Mouse (Mus musculus) MEL (cell line): ENCODE data around the gene Atf7. TPM values are rescaled to one million over a fixed set of nuclear protein-coding genes. Genes with fewer than 3 reads are reported as not detected.

Experiments used
- DNase-seq: peaks from one replicate; pipeline ENCODE4 v3.0.0; 2011; ENCODE audit warnings: low read depth, low spot score
- H3K27ac ChIP-seq: 2 replicates; pipeline ENCODE4 v1.5.1; 2012; ENCODE audit warnings: low read depth, mild to moderate bottlenecking, control low read depth, low read length, moderate library complexity; ENCODE audit not compliant: control insufficient read depth
- H3K27me3 ChIP-seq, 2 experiments: fragments of 150-350 bp in 1 of 2; sonication (generic) in 1 of 2; 2 replicates each; pipeline ENCODE4 v1.6.1; 2012; ENCODE audit warnings: low read length in 2 of 2, mild to moderate bottlenecking in 2 of 2, improper control_type of control experiment in 1 of 2, moderate library complexity in 1 of 2; ENCODE audit not compliant: insufficient read depth in 2 of 2, control insufficient read depth in 1 of 2
- H3K36me3 ChIP-seq, 2 experiments: 2 replicates each; pipeline ENCODE4 v1.6.1; 2012 to 2014; ENCODE audit warnings: low read length in 2 of 2, improper control_type of control experiment in 1 of 2, inconsistent platforms in 1 of 2, mild to moderate bottlenecking in 1 of 2; ENCODE audit not compliant: insufficient read depth in 2 of 2, control insufficient read depth in 1 of 2
- H3K4me1 ChIP-seq, 2 experiments: fragments of 150-350 bp in 1 of 2; sonication (generic) in 1 of 2; 2 replicates each; pipeline ENCODE4 v1.6.1; 2012; ENCODE audit warnings: low read length in 2 of 2, improper control_type of control experiment in 1 of 2, mild to moderate bottlenecking in 1 of 2; ENCODE audit not compliant: insufficient read depth in 2 of 2, control insufficient read depth in 1 of 2
- H3K4me3 ChIP-seq, 2 experiments: fragments of 150-350 bp in 1 of 2; sonication (generic) in 1 of 2; 2 replicates each; pipeline ENCODE4 v1.5.1; 2012; ENCODE audit warnings: low read depth in 2 of 2, low read length in 2 of 2, mild to moderate bottlenecking in 2 of 2, moderate library complexity in 2 of 2, control low read depth in 1 of 2, improper control_type of control experiment in 1 of 2; ENCODE audit not compliant: control insufficient read depth in 1 of 2, insufficient read depth in 1 of 2
- H3K79me2 ChIP-seq: 2 replicates; pipeline ENCODE4 v1.6.1; 2012; ENCODE audit warnings: mild to moderate bottlenecking, low read length, moderate library complexity; ENCODE audit not compliant: control insufficient read depth, poor library complexity, insufficient read depth
- H3K9ac ChIP-seq: 2 replicates; pipeline ENCODE4 v1.6.1; 2012; ENCODE audit warnings: low read depth, mild to moderate bottlenecking, control low read depth, low read length, moderate library complexity; ENCODE audit not compliant: control insufficient read depth, poor library complexity, severe bottlenecking
- H3K9me3 ChIP-seq: fragments of 150-350 bp; sonication (generic); replicated peaks from 2 replicates; pipeline ENCODE4 v1.6.1; 2012; ENCODE audit warnings: mild to moderate bottlenecking, low read length, improper control_type of control experiment, moderate library complexity; ENCODE audit not compliant: insufficient read depth
- BHLHE40 ChIP-seq: IDR thresholded peaks from 2 replicates; pipeline ENCODE4 v1.6.1; 2012; ENCODE audit warnings: low read depth, mild to moderate bottlenecking, inconsistent platforms, low read length, improper control_type of control experiment, borderline replicate concordance
- CTCF ChIP-seq, 3 experiments: IDR thresholded peaks in 2 of 3; conservative IDR thresholded peaks in 1 of 3; 2 replicates each; pipeline ENCODE4 v1.5.1; 2011 to 2012; ENCODE audit warnings: low read length in 3 of 3, low read depth in 2 of 3, mild to moderate bottlenecking in 2 of 3, improper control_type of control experiment in 1 of 3, inconsistent platforms in 1 of 3, mixed read lengths in 1 of 3, moderate library complexity in 1 of 3; ENCODE audit not compliant: control insufficient read depth in 1 of 3, insufficient read depth in 1 of 3, poor library complexity in 1 of 3, severe bottlenecking in 1 of 3
- E2F4 ChIP-seq: IDR thresholded peaks from 2 replicates; pipeline ENCODE4 v1.6.1; 2011; ENCODE audit warnings: low read depth, low read length, improper control_type of control experiment, borderline replicate concordance
- EP300 ChIP-seq, 2 experiments: IDR thresholded peaks; 2 replicates each; pipeline ENCODE4 v1.6.1; 2011; ENCODE audit warnings: improper control_type of control experiment in 2 of 2, low read length in 2 of 2, low read depth in 1 of 2, mild to moderate bottlenecking in 1 of 2
- ETS1 ChIP-seq: IDR thresholded peaks from 2 replicates; pipeline ENCODE4 v1.6.1; 2012; ENCODE audit warnings: low read depth, mild to moderate bottlenecking, inconsistent platforms, low read length, improper control_type of control experiment, moderate library complexity
- HCFC1 ChIP-seq: IDR thresholded peaks from 2 replicates; pipeline ENCODE4 v1.6.1; 2012; ENCODE audit warnings: low read depth, mild to moderate bottlenecking, inconsistent platforms, low read length, improper control_type of control experiment, moderate library complexity
- MAFK ChIP-seq: IDR thresholded peaks from 2 replicates; pipeline ENCODE4 v1.6.1; 2011; ENCODE audit warnings: low read depth, mild to moderate bottlenecking, low read length, improper control_type of control experiment, borderline replicate concordance
- MAX ChIP-seq: IDR thresholded peaks from 2 replicates; pipeline ENCODE4 v1.6.1; 2011; ENCODE audit warnings: low read length, improper control_type of control experiment
- MAZ ChIP-seq: IDR thresholded peaks from 2 replicates; pipeline ENCODE4 v1.6.1; 2012; ENCODE audit warnings: low read depth, mild to moderate bottlenecking, inconsistent platforms, low read length, improper control_type of control experiment
- MEF2A ChIP-seq: IDR thresholded peaks from 2 replicates; pipeline ENCODE4 v1.6.1; 2014; ENCODE audit warnings: low read depth, mild to moderate bottlenecking, inconsistent platforms, low read length, improper control_type of control experiment; ENCODE audit not compliant: poor library complexity, insufficient replicate concordance, severe bottlenecking; ENCODE audit errors: extremely low read depth
- MXI1 ChIP-seq: IDR thresholded peaks from 2 replicates; pipeline ENCODE4 v1.6.1; 2011; ENCODE audit warnings: mild to moderate bottlenecking, low read depth, low read length, improper control_type of control experiment
- MYB ChIP-seq: IDR thresholded peaks from 2 replicates; pipeline ENCODE4 v1.6.1; 2011; ENCODE audit warnings: mild to moderate bottlenecking, low read depth, low read length, improper control_type of control experiment
- NELFE ChIP-seq: IDR thresholded peaks from 2 replicates; pipeline ENCODE4 v1.6.1; 2011; ENCODE audit warnings: low read depth, low read length, improper control_type of control experiment
- NRF1 ChIP-seq: IDR thresholded peaks from 2 replicates; pipeline ENCODE4 v1.6.1; 2014; ENCODE audit warnings: low read depth, mild to moderate bottlenecking, inconsistent platforms, low read length, improper control_type of control experiment, moderate library complexity; ENCODE audit not compliant: poor library complexity, insufficient read depth, severe bottlenecking
- POLR2A ChIP-seq, 2 experiments: IDR thresholded peaks; 2 replicates each; pipeline ENCODE4 v1.6.1; 2011 to 2012; ENCODE audit warnings: low read length in 2 of 2, mild to moderate bottlenecking in 2 of 2, control low read depth in 1 of 2, improper control_type of control experiment in 1 of 2, low read depth in 1 of 2, moderate library complexity in 1 of 2; ENCODE audit not compliant: control insufficient read depth in 1 of 2, insufficient read depth in 1 of 2, poor library complexity in 1 of 2
- POLR2AphosphoS2 ChIP-seq: IDR thresholded peaks from 2 replicates; pipeline ENCODE4 v1.6.1; 2011; ENCODE audit warnings: low read length, improper control_type of control experiment
- RCOR1 ChIP-seq: IDR thresholded peaks from 2 replicates; pipeline ENCODE4 v1.6.1; 2012; ENCODE audit warnings: low read depth, mild to moderate bottlenecking, inconsistent platforms, low read length, improper control_type of control experiment
- SIN3A ChIP-seq: IDR thresholded peaks from 2 replicates; pipeline ENCODE4 v1.6.1; 2012; ENCODE audit warnings: low read length, improper control_type of control experiment, inconsistent platforms
- SMC3 ChIP-seq: IDR thresholded peaks from 2 replicates; pipeline ENCODE4 v1.6.1; 2011; ENCODE audit warnings: low read depth, low read length, improper control_type of control experiment
- TBP ChIP-seq: IDR thresholded peaks from 2 replicates; pipeline ENCODE4 v1.8.0; 2011; ENCODE audit warnings: low read depth, low read length, improper control_type of control experiment
- USF1 ChIP-seq: IDR thresholded peaks from 2 replicates; pipeline ENCODE4 v1.6.1; 2014; ENCODE audit warnings: low read depth, mild to moderate bottlenecking, inconsistent platforms, low read length, improper control_type of control experiment, moderate library complexity
- USF2 ChIP-seq, 2 experiments: IDR thresholded peaks; 2 replicates each; pipeline ENCODE4 v1.6.1; 2011 to 2012; ENCODE audit warnings: improper control_type of control experiment in 2 of 2, low read length in 2 of 2, borderline replicate concordance in 1 of 2, inconsistent platforms in 1 of 2, low read depth in 1 of 2, mild to moderate bottlenecking in 1 of 2; ENCODE audit not compliant: insufficient read depth in 1 of 2
- ZKSCAN1 ChIP-seq: IDR thresholded peaks from 2 replicates; pipeline ENCODE4 v1.6.1; 2012; ENCODE audit warnings: low read depth, mild to moderate bottlenecking, inconsistent platforms, low read length, improper control_type of control experiment, moderate library complexity
- ZMIZ1 ChIP-seq: IDR thresholded peaks from 2 replicates; pipeline ENCODE4 v1.6.1; 2012; ENCODE audit warnings: low read depth, mild to moderate bottlenecking, inconsistent platforms, low read length, improper control_type of control experiment, moderate library complexity
- ZNF384 ChIP-seq: IDR thresholded peaks from 2 replicates; pipeline ENCODE4 v1.6.1; 2012; ENCODE audit warnings: low read depth, mild to moderate bottlenecking, inconsistent platforms, low read length, improper control_type of control experiment
- polyA plus RNA-seq, 2 experiments: library from polyadenylated mRNA; stranded (reverse) in 1 of 2; unstranded in 1 of 2; fragments of >175 nt in 1 of 2; fragments of >200 nt in 1 of 2; gene quantifications; 2 replicates each; pipeline versions ENCODE4 v1.2.1 to v1.2.4; 2012; ENCODE audit warnings: low replicate concordance in 2 of 2, low read depth in 1 of 2; ENCODE audit not compliant: insufficient read length in 2 of 2, insufficient read depth in 1 of 2, missing spikeins in 1 of 2
- total RNA-seq: library from RNA; depleted of rRNA; stranded (reverse); fragments of 300-350 nt; gene quantifications from 2 replicates; pipeline ENCODE4 v1.2.3, GENCODE M21; 2012

Atf7 gene
- total and polyA plus RNA-seq, 3 experiments, result 12.8 to 49.6 TPM; not detected in 1

DNA sequence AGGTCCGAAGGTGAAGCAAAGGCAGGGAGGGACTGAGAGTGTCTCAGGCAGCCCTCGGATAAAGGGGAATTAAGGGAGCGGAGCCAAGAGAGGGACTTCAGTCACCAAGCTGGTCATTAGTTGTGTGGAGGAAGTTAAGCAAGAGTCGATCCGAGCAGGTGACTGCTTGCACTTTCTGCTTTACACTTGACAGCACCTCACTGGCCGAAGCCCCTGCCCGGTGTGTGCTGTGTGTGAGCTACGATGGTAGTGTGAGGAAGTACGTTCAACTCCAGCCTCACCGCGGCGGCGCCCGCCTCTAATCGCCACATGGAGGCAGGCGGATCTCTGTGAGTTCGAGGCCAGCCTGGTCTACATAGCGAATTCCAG is 407 bp upstream of the Atf7 start (continued):
- TF ChIP-seq MEF2A (no peak), MAX (peak; percentile 75), HCFC1 (no peak), ZKSCAN1 (no peak), CTCF (IDR thresholded peaks at IDR 0.05 in 2 of 3, conservative IDR thresholded peaks at IDR 0.05 in 1 of 3; ENCODE audit: control insufficient read depth in 1 of 3, insufficient read depth in 1 of 3, low read depth in 2 of 3, low read length in 3 of 3, poor library complexity in 1 of 3, severe bottlenecking in 1 of 3) (no peak), SMC3 (no peak), POLR2AphosphoS2 (peak; percentile 74), NRF1 (no peak; the same call in 1 of the 2 replicates), SIN3A (no peak; the same call in none of the 2 replicates), POLR2A (IDR thresholded peaks at IDR 0.05; ENCODE audit: control insufficient read depth in 1 of 2, insufficient read depth in 1 of 2, low read depth in 1 of 2, low read length in 2 of 2, poor library complexity in 1 of 2) (peak in 1 of 2 experiments; percentile 4; a peak in 2 of 4 replicates), BHLHE40 (no peak), ZNF384 (no peak), E2F4 (no peak), USF1 (no peak), ETS1 (0 out of 2 replicates have a peak, but pooled peaks have one; percentile 6)
- TF ChIP-seq, all 39 proteins: peak for 8

DNA sequence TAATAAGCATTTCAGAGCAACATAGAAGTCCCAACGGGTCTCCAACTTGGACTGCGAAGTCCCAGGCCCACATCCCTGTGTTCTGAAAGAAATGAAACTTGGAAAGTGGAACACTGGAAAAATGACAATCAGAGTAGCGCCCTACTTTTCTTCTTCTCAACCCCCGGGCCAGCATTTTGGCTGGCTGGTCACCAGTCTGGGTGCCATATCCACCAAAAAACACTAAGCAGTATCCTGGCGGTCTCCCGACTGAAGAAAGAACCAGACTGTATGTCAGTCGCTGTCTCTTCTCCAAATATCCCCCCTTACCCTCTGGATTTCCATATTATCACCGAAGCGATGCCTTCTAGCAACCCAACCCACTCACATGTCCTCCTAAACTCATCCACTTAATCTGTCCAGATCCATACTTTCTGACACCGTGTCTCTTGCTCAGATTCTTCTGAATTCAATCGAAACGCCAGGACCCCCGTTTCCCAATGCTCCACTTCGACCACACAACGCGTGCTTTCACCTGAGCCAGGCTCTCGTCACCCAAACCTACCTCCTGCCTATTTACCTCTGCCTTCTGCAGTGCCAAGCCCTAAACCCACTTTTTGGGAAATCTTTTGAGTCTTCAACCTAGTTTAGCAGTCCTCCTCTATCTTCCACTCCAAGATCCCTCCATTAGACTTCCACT is 834 bp downstream of the Atf7 start:
- TF ChIP-seq EP300 (IDR thresholded peaks at IDR 0.05; ENCODE audit: low read depth in 1 of 2, low read length in 2 of 2), result peak in 1 of 2 experiments; percentile 35; a peak in 1 of 4 replicates
- TF ChIP-seq USF1, result no peak
- no peak for TF ChIP-seq MAZ
- TF ChIP-seq TBP, result no peak
- no peak for TF ChIP-seq ETS1
- TF ChIP-seq SMC3, result no peak
- no peak for TF ChIP-seq POLR2AphosphoS2
- no peak; the same call in 1 of the 2 replicates for TF ChIP-seq NELFE
- no peak for TF ChIP-seq ZMIZ1
- TF ChIP-seq USF2 (IDR thresholded peaks at IDR 0.05; ENCODE audit: borderline replicate concordance in 1 of 2, insufficient read depth in 1 of 2, low read depth in 1 of 2, low read length in 2 of 2), result no peak
- peak; percentile 67; the same call in 1 of the 2 replicates for TF ChIP-seq MXI1
- TF ChIP-seq RCOR1, result peak; percentile 2; the same call in 1 of the 2 replicates
- no peak for TF ChIP-seq MYB
- TF ChIP-seq MAFK, result no peak
- TF ChIP-seq, all 39 proteins: peak for 3
- Histone ChIP-seq H3K36me3 (peaks cover 0 to 29% of the 10 kb centered on the region in 2 experiments; a peak in 3 of 4 replicates), H3K79me2 (peaks cover 36% of the 10 kb centered on the region), H3K4me1 (peaks cover 11 to 15% of the 10 kb centered on the region in 2 experiments), H3K9me3 (no peaks in the 10 kb centered on the region), H3K4me3 (peak overlapping the region; percentile 70 to 83), H3K27me3 (no peaks in the 10 kb centered on the region), H3K9ac (peak overlapping the region; percentile 72), H3K27ac (peak overlapping the region; percentile 17)
- no peak for DNase-seq
